Mouse (Mus musculus): ENCODE measurements around the gene Strn.
"Not testable (repeated sequence)": the region's sequence is repeated elsewhere in the genome, so short reads cannot be mapped to it uniquely, and the experiment has no call there.

Strn gene

GRCm38 (mm10) chr17:78708422-78708821 is 28.6 kb downstream of the Strn start:
- DNase-seq = no peak

- no peak for DNase-seq
Observed at GRCm38 (mm10) chr17:78702988-78703387, 34.0 kb downstream of the Strn start.

DNA sequence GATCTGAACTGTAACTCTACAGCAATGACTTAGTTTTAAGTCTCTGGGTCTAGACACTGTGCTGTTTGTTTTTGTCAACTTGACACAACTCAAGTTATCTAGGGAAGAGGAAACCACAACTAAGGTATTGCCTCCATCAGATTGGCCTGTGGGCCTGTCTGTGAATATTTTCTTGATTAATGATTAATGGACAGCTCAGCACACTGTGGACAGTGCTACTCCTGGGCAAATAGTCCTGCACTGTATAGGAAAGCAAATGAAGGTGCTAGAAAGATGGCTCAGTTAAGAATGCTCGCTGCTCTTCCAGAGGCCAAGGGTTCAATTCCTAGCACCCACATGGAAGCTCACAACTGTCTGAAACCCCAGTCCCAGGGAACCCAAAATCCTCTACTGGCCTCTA is 38.0 kb downstream of the Strn start:
- no peak for DNase-seq

GRCm38 (mm10) chr17:78697462-78697861 is 39.5 kb downstream of the Strn start:
- DNase-seq = no peak

- no peak for DNase-seq
Observed at GRCm38 (mm10) chr17:78696922-78697321, 40.1 kb downstream of the Strn start.

DNA sequence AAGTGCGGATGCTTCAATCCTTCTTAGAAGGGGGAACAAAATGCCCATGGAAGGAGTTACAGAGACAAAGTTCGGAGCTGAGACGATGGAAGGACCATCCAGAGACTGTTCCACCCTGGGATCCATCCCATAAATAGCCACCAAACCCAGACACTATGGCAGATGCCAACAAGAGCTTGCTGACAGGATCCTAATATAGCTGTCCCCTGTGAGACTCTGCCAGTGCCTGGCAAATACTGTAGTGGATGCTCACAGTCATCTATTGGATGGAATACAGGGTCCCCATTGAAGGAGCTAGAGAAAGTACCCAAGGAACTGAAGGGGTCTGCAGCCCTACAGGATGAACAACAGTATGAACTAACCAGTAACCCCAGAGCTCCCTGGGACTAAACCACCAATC is 47.8 kb downstream of the Strn start:
- DNase-seq = not testable (repeated sequence)

DNA sequence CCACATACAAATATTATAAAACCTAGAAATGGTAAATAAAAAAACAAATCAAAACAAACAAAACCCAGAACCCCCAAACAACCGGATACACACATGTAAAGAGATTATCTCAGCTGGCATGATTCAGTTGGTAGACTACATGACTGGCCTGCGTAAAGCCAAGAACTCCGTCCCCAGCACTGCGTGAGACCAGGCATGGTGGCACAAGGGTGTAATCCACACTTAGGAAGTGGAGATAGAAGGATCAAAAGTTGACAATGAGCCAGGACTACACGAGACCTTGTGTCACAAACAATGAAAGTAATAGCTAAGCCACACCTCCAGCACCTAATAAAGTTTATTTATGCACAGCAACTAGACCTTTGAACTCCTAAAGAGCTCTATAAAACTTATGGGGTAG is 49.0 kb downstream of the Strn start:
- no peak for DNase-seq

GRCm38 (mm10) chr17:78685004-78685403 is 52.0 kb downstream of the Strn start:
- no peak for DNase-seq

DNA sequence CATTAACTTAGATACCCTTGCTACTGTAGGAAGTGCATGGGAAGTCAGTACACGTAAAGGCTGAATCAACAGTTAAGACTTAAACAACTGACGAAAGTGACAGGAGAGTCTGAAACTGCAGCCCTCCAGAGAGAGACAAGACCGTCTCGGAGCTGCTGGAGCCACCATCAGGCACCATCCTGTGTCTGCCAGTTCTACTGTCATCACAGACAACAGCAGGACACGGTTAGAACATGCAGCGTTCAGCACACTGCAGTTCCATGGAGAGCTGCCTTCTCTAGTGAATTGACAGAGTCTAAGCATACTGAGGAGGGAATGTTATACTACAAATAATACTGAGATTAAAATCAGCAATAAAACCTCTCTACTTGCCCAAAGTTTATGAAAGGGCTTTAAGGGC is 54.6 kb downstream of the Strn start:
- DNase-seq = no peak

- no peak for DNase-seq
Observed at GRCm38 (mm10) chr17:78679503-78679902, 57.5 kb downstream of the Strn start.

DNA sequence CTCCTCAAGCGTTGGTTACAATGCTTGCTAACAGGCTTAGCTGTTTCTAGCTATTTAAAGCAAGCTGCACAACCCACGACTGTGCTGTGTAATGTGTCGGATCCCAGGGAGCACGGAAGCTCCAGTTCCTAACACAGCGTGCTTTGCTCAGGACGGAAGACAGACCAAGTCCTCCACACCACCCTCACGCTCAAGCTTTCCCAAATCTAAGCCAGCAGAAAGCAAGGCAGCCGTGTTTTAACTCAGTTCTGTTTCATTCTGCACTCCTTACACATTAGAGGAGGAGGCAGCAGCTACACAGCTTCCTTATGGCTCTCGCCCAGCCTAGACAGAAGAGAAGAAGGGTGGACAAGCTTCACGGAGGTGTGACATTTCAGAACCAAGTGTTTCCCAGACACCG is 60.2 kb downstream of the Strn start:
- DNase-seq = no peak

DNA sequence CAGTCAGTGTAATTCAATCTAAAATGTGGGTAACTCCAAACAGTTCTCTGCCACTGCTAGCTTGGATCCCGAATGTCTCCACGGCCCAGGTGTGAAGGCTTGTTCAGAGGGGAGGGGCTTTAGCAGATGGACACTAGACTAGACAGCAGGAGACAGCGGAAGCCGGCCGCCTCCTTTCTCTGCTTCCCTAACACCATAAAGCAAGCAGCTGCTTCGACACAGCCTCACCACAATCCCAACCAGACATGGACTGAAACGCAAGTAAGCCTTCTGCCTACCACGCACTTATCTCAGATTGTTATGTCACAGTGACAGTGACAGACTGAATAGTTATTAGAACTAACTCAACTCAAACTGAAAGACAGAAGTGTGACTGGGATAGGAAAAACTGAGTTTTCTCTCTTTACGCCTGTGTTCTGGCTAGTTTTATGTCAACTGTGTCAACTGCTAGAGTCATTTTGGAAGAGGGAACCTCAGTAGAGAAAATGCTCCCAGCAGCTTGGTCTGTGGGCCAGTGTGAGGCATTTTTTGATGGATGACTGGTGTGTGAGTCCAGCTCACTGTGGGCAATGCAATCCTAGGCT is 71.9 kb downstream of the Strn start:
- DNase-seq = no peak

DNA sequence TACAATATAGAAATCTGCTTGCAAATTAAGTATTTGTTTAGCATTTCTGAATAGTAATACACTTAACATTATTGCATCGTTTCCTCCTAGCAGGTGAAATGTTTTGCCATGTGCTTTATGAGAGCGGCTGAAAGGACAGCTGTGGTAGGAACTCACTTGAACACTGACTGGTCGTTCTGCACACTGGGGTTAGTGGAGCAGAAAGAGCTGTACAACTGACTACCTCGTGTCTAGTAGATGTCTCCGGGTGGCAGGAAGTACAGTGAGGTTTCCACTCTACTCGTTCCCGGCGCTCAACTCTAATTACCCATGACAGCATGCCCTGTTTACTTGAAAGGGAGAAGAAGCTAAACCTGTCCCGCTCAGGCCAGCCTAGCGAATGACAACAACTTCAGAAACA is 82.2 kb downstream of the Strn start:
- DNase-seq = no peak

- DNase-seq = no peak
Observed at GRCm38 (mm10) chr17:78643853-78644475, 93.0 kb downstream of the Strn start.

GRCm38 (mm10) chr17:78642259-78642658 is 94.7 kb downstream of the Strn start:
- no peak for DNase-seq

GRCm38 (mm10) chr17:78640387-78640786 is 96.6 kb downstream of the Strn start:
- no peak for DNase-seq

- no peak for DNase-seq
Observed at GRCm38 (mm10) chr17:78639099-78639498, 97.9 kb downstream of the Strn start.

DNA sequence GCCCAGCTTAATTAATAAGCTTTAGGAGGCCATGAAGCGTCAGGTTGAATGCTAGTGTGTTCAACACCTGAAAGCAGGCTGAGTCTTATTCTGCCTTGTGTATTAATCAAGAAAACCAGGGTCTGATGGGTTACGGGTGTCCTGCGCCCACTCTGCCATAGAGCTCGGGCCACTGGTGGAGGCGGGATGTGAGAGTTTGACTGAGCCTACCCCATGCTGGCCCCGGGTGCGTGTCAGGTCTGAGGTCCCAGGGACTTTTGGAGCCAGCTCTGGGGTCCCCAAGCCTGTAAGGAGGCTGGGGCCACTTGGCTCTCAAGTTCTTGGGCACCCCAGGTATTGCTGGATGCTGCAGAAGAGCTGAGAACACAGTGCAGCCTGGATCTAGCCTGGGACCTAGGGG is 99.9 kb downstream of the Strn start:
- DNase-seq = no peak

GRCm38 (mm10) chr17:78635616-78636015 is 101.4 kb downstream of the Strn start:
- no peak for DNase-seq

DNA sequence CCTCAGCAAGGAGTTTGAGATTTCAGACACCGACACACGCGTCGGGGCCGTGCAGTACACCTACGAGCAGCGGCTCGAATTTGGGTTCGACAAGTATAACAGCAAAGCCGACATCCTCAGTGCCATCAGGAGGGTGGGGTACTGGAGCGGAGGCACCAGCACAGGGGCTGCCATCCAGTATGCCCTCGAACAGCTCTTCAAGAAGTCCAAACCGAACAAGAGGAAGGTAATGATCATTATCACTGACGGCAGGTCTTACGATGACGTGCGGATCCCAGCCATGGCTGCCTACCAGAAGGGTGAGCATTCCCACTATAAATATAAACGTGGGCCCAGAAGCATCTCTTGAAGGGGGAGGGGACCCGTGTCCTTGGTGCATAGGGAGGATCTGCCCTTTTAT is 112.1 kb downstream of the Strn start:
- no peak for DNase-seq

DNA sequence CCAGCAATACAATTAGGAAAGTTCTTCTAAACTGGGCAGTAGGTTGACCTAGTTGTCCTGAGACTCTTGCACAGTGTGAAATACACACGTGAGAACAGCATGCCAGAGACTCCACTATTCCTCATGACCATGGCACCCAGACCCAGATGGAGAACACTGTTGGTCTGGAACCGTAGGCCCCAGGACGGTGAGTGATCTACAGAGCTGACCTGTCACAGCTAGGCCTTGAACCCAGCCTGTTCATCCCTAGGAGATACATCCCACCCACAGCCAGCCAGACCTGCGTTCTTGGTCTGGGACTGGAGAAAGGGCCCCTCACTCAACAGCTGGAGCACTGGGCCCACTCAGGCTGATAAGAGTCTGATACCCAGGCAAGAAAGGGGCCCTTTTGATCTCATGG is 115.1 kb downstream of the Strn start:
- DNase-seq = no peak

DNA sequence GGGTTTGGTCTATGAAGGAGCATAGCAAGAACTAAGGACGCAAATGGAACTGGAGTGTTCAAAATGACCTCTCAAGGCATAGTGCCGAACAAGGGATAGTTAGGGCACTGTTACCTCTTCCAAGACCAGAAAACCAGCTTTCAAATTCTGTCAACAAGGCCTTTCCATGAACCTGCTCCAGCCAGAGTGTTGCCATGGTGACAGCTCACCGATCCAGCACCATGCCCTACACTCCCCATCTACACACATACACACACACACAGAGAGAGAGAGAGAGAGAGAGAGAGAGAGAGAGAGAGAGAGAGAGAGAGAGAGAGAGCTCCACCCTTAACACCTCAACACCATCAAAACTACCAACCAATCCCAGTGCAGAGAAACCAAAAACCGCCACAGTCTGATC is 116.3 kb downstream of the Strn start:
- no peak for DNase-seq

DNA sequence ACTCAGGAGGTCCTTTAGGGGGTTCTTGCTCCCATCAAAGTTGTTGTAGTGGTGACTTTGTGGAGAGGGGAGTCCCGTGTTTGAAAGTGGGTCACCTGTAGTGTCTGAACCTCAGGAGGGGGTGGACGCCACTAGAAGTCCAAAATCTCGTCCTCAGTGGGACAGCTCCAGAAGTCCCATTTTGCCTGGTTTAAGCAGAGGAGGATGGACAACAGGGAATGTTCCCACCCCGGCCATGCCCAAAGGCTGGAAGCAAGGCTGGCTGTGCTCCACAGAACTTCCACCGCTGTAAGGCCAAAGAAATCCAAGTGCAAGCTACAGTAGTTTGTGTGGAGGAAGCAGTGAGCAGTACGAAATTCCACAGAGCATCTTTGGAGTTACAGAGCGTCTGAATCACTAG is 117.0 kb downstream of the Strn start:
- no peak for DNase-seq

DNA sequence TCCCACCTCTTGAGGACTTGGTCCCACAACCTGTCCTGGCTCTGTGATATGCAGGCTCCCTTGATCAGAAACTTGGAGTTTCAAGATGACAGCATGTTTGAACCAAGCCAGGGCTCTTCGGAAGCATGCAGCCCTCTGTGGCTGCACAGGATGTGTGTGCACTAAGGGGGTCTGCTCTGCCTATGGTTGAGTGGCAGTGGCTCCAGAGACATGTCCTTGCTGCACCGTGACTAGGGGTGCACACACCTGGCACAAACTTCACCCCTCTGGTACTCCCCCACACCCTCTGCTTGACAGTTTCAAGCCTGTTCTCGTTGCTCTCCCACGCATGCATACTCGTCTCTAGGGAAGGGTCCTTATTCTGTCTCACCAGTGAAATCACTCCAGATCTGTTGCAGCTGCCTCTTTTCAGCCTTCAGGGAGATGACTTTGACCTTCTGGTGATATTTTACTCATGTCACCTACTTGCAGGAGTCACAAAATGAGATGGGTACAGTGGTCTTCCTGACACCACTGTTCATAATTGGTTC is 118.8 kb downstream of the Strn start:
- DNase-seq = no peak

- no peak for DNase-seq
Observed at GRCm38 (mm10) chr17:78615096-78615495, 121.9 kb downstream of the Strn start.
